Mouse (Mus musculus) heart, adult 2 months (tissue): ENCODE results near the gene Olfr854.

ENCODE experiments used
- CTCF ChIP-seq: fragments of 200-600 bp; IDR thresholded peaks from 2 replicates; pipeline ENCODE4 v1.8.1; 2022; ENCODE audit warnings: antibody characterized with exemption, mild to moderate bottlenecking, moderate library complexity
- EP300 ChIP-seq: fragments of 200-500 bp; IDR thresholded peaks from 2 replicates; pipeline ENCODE4 v1.6.1; 2011; ENCODE audit warnings: low read depth, low read length, control low read depth; ENCODE audit not compliant: insufficient read depth

- TF ChIP-seq CTCF: no peak
- no peak for TF ChIP-seq EP300
These were observed 26.2 kb downstream of the Olfr854 start, which contains the start of gene Olfr853 for GRCm38 (mm10) chr9:19540976-19541375.
